Mouse (Mus musculus) liver, embryonic 14.5 days (tissue): ENCODE data around the gene Kbtbd12. TPM values are rescaled to one million over a fixed set of nuclear protein-coding genes. Genes with fewer than 3 reads are reported as not detected.

ENCODE experiments used
- ATAC-seq: fragments of 200-750 bp; cut with Nextera tagmentation; 2 replicates; pipeline ENCODE4 v1.8.0; 2017; ENCODE audit warnings: moderate number of reproducible peaks, mild to moderate bottlenecking, moderate library complexity; ENCODE audit not compliant: insufficient read depth
- DNase-seq, 3 experiments: peaks; one replicate each; pipeline ENCODE4 v3.0.0-alpha.2; 2012 to 2013; ENCODE audit warnings: low read depth in 3 of 3, low spot score in 3 of 3
- H3K27ac ChIP-seq: fragments of 300-500 bp; sonication (generic); 2 replicates; pipeline ENCODE4 v1.5.1; 2014; ENCODE audit warnings: moderate library complexity, mild to moderate bottlenecking, control low read depth, inconsistent platforms
- H3K27me3 ChIP-seq: fragments of 300-500 bp; sonication (generic); 2 replicates; pipeline ENCODE4 v1.6.1; 2014; ENCODE audit warnings: mild to moderate bottlenecking, low read length, moderate library complexity; ENCODE audit not compliant: control insufficient read depth, insufficient read depth
- H3K36me3 ChIP-seq: fragments of 300-500 bp; sonication (generic); replicated peaks from 2 replicates; pipeline ENCODE4 v1.6.1; 2014; ENCODE audit warnings: low read depth; ENCODE audit not compliant: control insufficient read depth, insufficient read depth
- H3K4me1 ChIP-seq, 2 experiments: fragments of 200-500 bp in 1 of 2; fragments of 300-500 bp in 1 of 2; sonication (generic) in 1 of 2; replicated peaks; 2 replicates each; pipeline ENCODE4 v1.6.1; 2012 to 2014; ENCODE audit warnings: antibody characterized with exemption in 1 of 2, inconsistent platforms in 1 of 2, low read length in 1 of 2; ENCODE audit not compliant: control insufficient read depth in 2 of 2, insufficient read depth in 2 of 2
- H3K4me2 ChIP-seq: fragments of 300-500 bp; sonication (generic); 2 replicates; pipeline ENCODE4 v1.6.1; 2014; ENCODE audit warnings: low read depth, mild to moderate bottlenecking, control low read depth, moderate library complexity
- H3K4me3 ChIP-seq, 2 experiments: fragments of 200-500 bp in 1 of 2; fragments of 300-500 bp in 1 of 2; sonication (generic) in 1 of 2; 2 replicates each; pipeline ENCODE4 v1.5.1; 2012 to 2014; ENCODE audit warnings: low read depth in 2 of 2, low read length in 2 of 2, mild to moderate bottlenecking in 2 of 2, control low read depth in 1 of 2, inconsistent platforms in 1 of 2, moderate library complexity in 1 of 2; ENCODE audit not compliant: insufficient read depth in 1 of 2
- H3K9ac ChIP-seq: fragments of 300-500 bp; sonication (generic); replicated peaks from 2 replicates; pipeline ENCODE4 v1.6.1; 2014; ENCODE audit warnings: mild to moderate bottlenecking, control low read depth, moderate library complexity
- H3K9me3 ChIP-seq: fragments of 300-500 bp; sonication (generic); 2 replicates; pipeline ENCODE4 v1.6.1; 2016; ENCODE audit warnings: low read length, mixed read lengths; ENCODE audit not compliant: control insufficient read depth
- CTCF ChIP-seq: IDR thresholded peaks from 2 replicates; pipeline ENCODE4 v1.5.1; 2016; ENCODE audit warnings: antibody characterized with exemption, low read depth, control low read depth
- EP300 ChIP-seq: IDR thresholded peaks from 2 replicates; pipeline ENCODE4 v1.6.1; 2016; ENCODE audit warnings: antibody characterized with exemption, low read depth
- WGBS: fragments of 180-500 bp; shearing (Covaris S2); extraction: QIAGEN DNeasy Blood & Tissue Kit; methylation state at CpG from one replicate; pipeline ENCODE4 v1.1.7; 2014; ENCODE audit not compliant: insufficient replicate concordance; 5-methylcytosine and 5-hydroxymethylcytosine counted together
- polyA plus RNA-seq, 2 experiments: library from polyadenylated mRNA; depleted of rRNA in 1 of 2; stranded (reverse) in 1 of 2; unstranded in 1 of 2; fragments of >200 nt; fragmentation: Nextera tagmentation in 1 of 2; extraction: Ambion mirVana in 1 of 2; gene quantifications; 2 replicates each; pipeline versions ENCODE4 v1.2.1 to v1.2.3; 2012 to 2014

Kbtbd12 gene
- polyA plus RNA-seq, 2 experiments = 0.65 to 0.80 TPM

DNA sequence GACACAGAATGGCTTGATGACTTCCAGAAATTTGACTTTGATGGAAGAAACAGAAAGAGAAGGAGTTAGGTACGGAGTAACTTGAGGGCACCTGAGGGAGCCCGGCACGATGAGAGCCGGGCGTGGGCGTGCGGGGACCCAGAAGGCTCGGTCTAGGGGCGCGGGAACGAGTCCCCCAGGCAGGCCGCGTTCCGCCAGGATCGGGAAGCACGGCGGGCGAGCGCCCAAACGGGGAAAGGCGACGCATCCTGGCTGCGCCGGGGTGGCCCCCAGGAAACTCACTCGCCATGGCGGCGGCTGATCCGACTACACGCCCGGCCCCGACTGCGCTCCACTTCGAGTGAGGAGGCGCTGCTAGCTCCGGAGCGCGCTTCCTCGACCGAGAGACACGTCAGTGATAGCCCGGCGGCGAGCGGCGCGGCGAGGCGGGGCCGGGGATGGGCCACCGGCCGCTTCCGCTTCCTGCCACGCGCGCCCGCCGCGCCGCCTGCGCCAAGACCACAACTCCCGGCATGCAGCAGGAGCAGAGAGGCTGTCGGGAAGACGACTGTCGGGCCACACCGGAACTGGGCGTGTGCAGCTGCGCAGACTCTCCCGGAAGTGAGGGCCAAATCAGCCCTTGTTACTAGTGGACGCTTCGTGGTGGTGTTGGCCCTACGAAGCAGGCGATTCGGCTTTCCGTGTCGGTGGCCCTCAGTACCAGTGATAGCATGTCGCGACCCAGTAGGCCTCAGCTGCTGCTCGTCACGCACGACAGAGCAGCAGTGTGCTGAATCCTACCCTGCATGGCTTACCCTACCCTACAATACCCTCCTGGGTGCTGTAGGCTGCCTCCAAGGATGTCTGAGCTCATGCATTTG lies 119.1 kb downstream of the Kbtbd12 start, which contains the start of gene Sec61a1:
Sec61a1 (minus strand) TSS at position 502 of the 860 bp plus-strand sequence.
- ATAC-seq (peak; percentile 95), DNase-seq (peak; percentile 91 to 92 (median 91))
- WGBS = under 1% methylated on average over 75 of the region's 80 CpGs
- H3K9me3 ChIP-seq = no peaks in the 10 kb centered on the region
- peak within 1 kb of the TSS; percentile 100 for H3K4me2 ChIP-seq
- H3K4me1 ChIP-seq = peaks cover 15 to 17% of the 10 kb centered on the region in 2 experiments
- peak within 1 kb of the TSS; percentile 63 for H3K27ac ChIP-seq
- H3K27me3 ChIP-seq = no peaks in the 10 kb centered on the region
- H3K4me3 ChIP-seq = peak within 1 kb of the TSS; percentile 77 to 85
- no peak for TF ChIP-seq EP300
- no peak; the same call in 1 of the 2 replicates for TF ChIP-seq CTCF
- H3K36me3 ChIP-seq = peaks cover 22% of the 10 kb centered on the region
- H3K9ac ChIP-seq = peak within 1 kb of the TSS; percentile 87

DNA sequence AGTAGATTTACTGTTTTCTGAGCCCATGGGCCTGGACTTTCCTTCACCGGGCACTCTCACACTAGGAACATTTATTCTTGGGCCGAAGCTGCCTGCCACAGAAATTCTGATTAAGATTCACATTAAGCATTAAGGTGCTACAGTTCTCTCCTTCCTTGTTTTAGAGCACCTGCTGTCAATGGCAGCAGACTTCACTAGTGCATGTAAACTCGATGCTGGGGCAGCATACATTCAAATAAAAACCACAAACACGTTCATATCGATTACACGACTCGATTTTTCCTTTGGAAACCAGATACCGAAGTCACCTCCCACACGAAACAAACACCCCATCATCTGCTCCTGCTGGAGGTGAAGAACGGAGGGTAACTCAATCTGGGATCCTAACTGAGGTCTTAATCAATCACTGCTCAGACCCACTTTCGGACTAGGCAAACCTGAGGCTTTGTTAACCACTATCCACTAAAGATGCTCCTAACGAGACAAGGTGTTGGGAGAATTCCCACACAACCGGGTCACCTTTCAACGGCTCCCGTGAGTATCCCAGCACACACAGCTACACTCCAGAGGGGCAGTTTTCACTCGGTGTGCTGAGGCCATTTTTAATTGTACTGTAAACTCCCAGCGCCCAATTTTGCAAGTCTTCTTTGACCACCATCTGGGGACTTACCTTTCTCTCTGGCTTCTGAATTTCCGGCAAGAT lies 119.9 kb downstream of the Kbtbd12 start:
- ATAC-seq (no peak), DNase-seq (no peak)
- WGBS = 10% methylated on average over 18 of the region's 18 CpGs
- Histone ChIP-seq H3K27ac (peak overlapping the region; percentile 60), H3K4me1 (peaks cover 15 to 17% of the 10 kb centered on the region in 2 experiments), H3K36me3 (peaks cover 29% of the 10 kb centered on the region), H3K27me3 (no peaks in the 10 kb centered on the region), H3K4me2 (peak overlapping the region; percentile 100), H3K4me3 (peak overlapping the region; percentile 76 to 85), H3K9me3 (no peaks in the 10 kb centered on the region), H3K9ac (peak overlapping the region; percentile 87)
- TF ChIP-seq EP300 (no peak), CTCF (no peak)

DNA sequence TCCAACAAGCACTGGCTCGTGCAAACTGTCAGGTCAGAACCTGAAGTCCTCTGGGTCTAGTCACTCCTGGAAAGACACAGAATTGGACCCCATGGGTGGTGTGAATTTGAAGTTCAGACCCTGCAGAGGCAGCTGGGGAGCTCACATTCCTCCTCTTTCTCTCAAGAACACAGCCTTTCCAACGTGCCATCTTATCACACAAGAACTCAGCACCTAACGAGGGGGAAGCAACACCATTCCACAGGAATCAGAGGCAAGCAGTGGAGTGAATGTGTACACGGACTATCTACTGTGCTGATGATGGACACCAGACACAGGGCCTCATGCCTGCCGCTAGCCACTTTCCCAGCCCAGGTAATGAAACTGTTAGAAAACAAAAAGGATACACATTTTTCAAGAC lies 121.1 kb downstream of the Kbtbd12 start:
- no peak overlapping the region for H3K9ac ChIP-seq
- H3K27ac ChIP-seq = no peak overlapping the region
- WGBS = 58% methylated on average over 5 of the region's 5 CpGs
- no peak for ATAC-seq
- peaks cover 13 to 17% of the 10 kb centered on the region in 2 experiments for H3K4me1 ChIP-seq
- peaks cover 41% of the 10 kb centered on the region for H3K36me3 ChIP-seq
- no peak for DNase-seq
- no peak for TF ChIP-seq CTCF
- TF ChIP-seq EP300 = no peak
- H3K9me3 ChIP-seq = no peaks in the 10 kb centered on the region
- H3K4me2 ChIP-seq = peak overlapping the region; percentile 100
- H3K27me3 ChIP-seq = no peaks in the 10 kb centered on the region
- peak overlapping the region; percentile 48 to 85; a peak in 3 of 4 replicates for H3K4me3 ChIP-seq

DNA sequence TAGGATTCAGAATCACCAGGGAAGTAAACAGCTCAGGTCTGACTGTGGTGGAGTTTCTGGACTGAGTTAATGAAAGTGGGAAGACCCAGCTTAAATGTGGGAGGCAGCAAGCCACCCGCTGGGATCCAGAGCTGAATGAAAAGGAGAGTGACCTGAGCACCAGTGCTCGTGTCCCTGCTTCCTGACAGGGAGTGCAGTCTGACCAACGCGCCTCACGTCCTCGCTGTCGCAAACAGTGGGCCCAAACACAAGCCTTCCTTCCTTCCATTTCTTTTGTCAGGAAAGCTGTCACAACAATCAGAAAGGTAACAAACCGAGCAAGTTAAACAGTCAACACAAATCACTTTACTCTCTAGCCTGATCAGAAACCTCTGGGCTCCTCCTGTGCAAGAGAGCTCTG lies 121.8 kb downstream of the Kbtbd12 start:
- DNase-seq = no peak
- 79% methylated on average over 8 of the region's 8 CpGs for WGBS
- H3K9me3 ChIP-seq = no peaks in the 10 kb centered on the region

DNA sequence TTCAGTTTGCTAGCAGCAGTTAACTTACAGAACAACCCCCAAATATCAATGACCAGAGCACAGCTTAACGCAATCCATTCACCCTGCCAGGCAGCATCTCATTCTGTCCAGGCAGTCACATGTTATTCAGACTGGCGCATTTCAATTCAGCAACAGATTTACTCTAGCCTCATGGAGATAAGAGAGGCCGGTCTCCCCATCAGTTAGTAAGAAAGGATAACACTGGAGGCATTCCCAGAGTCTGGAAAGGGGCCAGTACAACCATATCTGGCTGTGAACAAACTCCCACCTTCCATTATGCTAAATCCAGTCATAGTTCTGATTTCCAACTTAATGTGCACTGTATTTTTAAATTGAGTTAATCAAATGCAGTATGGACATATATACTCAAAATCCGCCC lies 123.2 kb downstream of the Kbtbd12 start:
- Histone ChIP-seq H3K4me3 (no peak overlapping the region), H3K4me2 (no peak overlapping the region), H3K9ac (no peak overlapping the region), H3K27me3 (no peaks in the 10 kb centered on the region), H3K36me3 (peaks cover 62% of the 10 kb centered on the region), H3K4me1 (peaks cover 11 to 12% of the 10 kb centered on the region in 2 experiments), H3K27ac (no peak overlapping the region), H3K9me3 (no peaks in the 10 kb centered on the region)
- ATAC-seq = no peak
- TF ChIP-seq CTCF (no peak), EP300 (no peak)
- no peak for DNase-seq
- WGBS = 80% methylated on average over 4 of the region's 4 CpGs

More for the DNA sequence above, 121.8 kb downstream of the Kbtbd12 start:
- ATAC-seq = no peak
- Histone ChIP-seq H3K9ac (no peak overlapping the region), H3K4me1 (peaks cover 13 to 17% of the 10 kb centered on the region in 2 experiments), H3K27ac (no peak overlapping the region), H3K27me3 (no peaks in the 10 kb centered on the region), H3K36me3 (peaks cover 48% of the 10 kb centered on the region), H3K4me2 (no peak overlapping the region), H3K4me3 (no peak overlapping the region)
- TF ChIP-seq CTCF = no peak
- no peak for TF ChIP-seq EP300
